Mouse (Mus musculus) hindbrain, postnatal 0 days (tissue): ENCODE results near the gene Gtdc1. TPM values are rescaled to one million over a fixed set of nuclear protein-coding genes. Genes with fewer than 3 reads are reported as not detected.

Experiments used
- ATAC-seq: fragments of 200-750 bp; cut with Nextera tagmentation; 2 replicates; pipeline ENCODE4 v1.8.0; 2017; ENCODE audit warnings: mild to moderate bottlenecking, moderate TSS enrichment, moderate library complexity
- DNase-seq: peaks from one replicate; pipeline ENCODE4 v3.0.0-alpha.2; 2015; ENCODE audit warnings: low spot score
- H3K27ac ChIP-seq: fragments of 300-500 bp; sonication (generic); 2 replicates; pipeline ENCODE4 v1.5.1; 2014; ENCODE audit warnings: mild to moderate bottlenecking
- H3K27me3 ChIP-seq: fragments of 300-500 bp; sonication (generic); 2 replicates; pipeline ENCODE4 v1.6.1; 2014; ENCODE audit warnings: low read length, mixed read lengths; ENCODE audit not compliant: insufficient read depth
- H3K36me3 ChIP-seq: fragments of 300-500 bp; sonication (generic); 2 replicates; pipeline ENCODE4 v1.6.1; 2014; ENCODE audit warnings: low read length, mixed read lengths; ENCODE audit not compliant: insufficient read depth
- H3K4me1 ChIP-seq: fragments of 300-500 bp; sonication (generic); 2 replicates; pipeline ENCODE4 v1.6.1; 2014; ENCODE audit warnings: antibody characterized with exemption, low read length, mixed read lengths; ENCODE audit not compliant: insufficient read depth
- H3K4me2 ChIP-seq: fragments of 300-500 bp; sonication (generic); 2 replicates; pipeline ENCODE4 v1.6.1; 2014; ENCODE audit warnings: low read depth, mild to moderate bottlenecking, low read length, moderate library complexity, mixed read lengths
- H3K4me3 ChIP-seq: fragments of 300-500 bp; sonication (generic); 2 replicates; pipeline ENCODE4 v1.5.1; 2014; ENCODE audit warnings: low read length
- H3K9ac ChIP-seq: fragments of 300-500 bp; sonication (generic); replicated peaks from 2 replicates; pipeline ENCODE4 v1.6.1; 2014; ENCODE audit warnings: mild to moderate bottlenecking, low read length, moderate library complexity, mixed read lengths
- H3K9me3 ChIP-seq: fragments of 300-500 bp; sonication (generic); 2 replicates; pipeline ENCODE4 v1.6.1; 2016; ENCODE audit warnings: low read length, mixed read lengths
- CTCF ChIP-seq: IDR thresholded peaks from 2 replicates; pipeline ENCODE4 v1.5.1; 2016; ENCODE audit warnings: antibody characterized with exemption, control low read depth, low read depth
- WGBS: fragments of 180-500 bp; shearing (Covaris S2); extraction: QIAGEN DNeasy Blood & Tissue Kit; methylation state at CpG from one replicate; pipeline ENCODE4 v1.1.7; 2014; 5-methylcytosine and 5-hydroxymethylcytosine counted together
- polyA plus RNA-seq: library from polyadenylated mRNA; unstranded; fragments of >200 nt; fragmentation: Nextera tagmentation; extraction: Ambion mirVana; gene quantifications from 2 replicates; pipeline ENCODE4 v1.2.1, GENCODE M21; 2015
- total RNA-seq: library from RNA; depleted of rRNA; stranded (reverse); fragments of >200 nt; gene quantifications from 2 replicates; pipeline ENCODE4 v1.2.3, GENCODE M21; 2014

Gtdc1 gene
- total and polyA plus RNA-seq, 2 experiments from 2014 or later = 25.8 to 40.6 TPM

DNA sequence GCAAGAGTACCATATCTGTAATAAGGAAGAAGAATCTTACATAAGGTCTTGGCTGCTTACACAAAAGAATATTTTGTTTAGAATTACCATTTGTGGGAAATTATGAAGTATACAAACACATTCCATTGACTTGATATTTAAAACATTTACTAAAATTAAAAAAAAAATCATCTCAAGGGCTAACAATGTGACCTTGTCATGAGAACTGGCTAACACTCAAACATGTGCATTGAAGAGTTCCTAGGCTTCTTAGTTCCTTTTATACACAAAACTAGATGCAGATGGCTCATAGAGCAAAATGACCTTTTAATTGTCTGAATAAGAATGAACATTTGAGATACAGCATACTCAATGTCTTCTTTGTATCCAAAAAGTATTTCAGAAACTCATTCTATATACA is 344.0 kb downstream of the Gtdc1 start:
- Histone ChIP-seq H3K27me3 (no peaks in the 10 kb centered on the region), H3K9me3 (peaks cover 3% of the 10 kb centered on the region; the same call in 1 of the 2 replicates), H3K9ac (no peak overlapping the region), H3K27ac (no peak overlapping the region), H3K36me3 (no peaks in the 10 kb centered on the region), H3K4me3 (no peak overlapping the region), H3K4me2 (no peak overlapping the region), H3K4me1 (no peaks in the 10 kb centered on the region)
- no peak for ATAC-seq
- TF ChIP-seq CTCF = no peak
- no peak for DNase-seq

GRCm38 (mm10) chr2:44571810-44572209 is 355.6 kb downstream of the Gtdc1 start:
- Histone ChIP-seq H3K4me2 (no peak overlapping the region), H3K4me3 (no peak overlapping the region), H3K9me3 (no peaks in the 10 kb centered on the region), H3K36me3 (no peaks in the 10 kb centered on the region), H3K9ac (no peak overlapping the region), H3K4me1 (no peaks in the 10 kb centered on the region), H3K27me3 (no peaks in the 10 kb centered on the region), H3K27ac (no peak overlapping the region)
- 70% methylated on average over 3 of the region's 3 CpGs for WGBS
- DNase-seq = no peak
- TF ChIP-seq CTCF = no peak
- no peak for ATAC-seq

DNA sequence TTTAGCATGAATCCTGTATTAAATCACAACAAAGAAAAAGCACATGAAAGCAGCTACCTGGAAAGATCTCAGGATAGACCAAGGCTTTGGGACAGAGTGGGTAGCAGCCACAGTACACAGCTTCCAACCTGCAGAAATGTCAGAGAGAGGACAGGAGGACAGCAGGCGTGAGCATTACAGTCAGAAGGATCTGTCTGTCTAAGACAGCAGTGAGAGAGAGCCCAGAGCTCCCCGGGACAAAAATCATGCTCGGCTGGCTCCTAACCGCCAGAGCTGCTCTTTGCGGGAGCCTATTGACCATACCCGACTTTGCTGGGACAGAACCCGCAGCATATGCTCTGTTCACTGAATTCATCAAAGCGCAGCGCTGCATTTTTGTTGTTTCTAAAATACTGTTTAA is 356.3 kb downstream of the Gtdc1 start:
- Histone ChIP-seq H3K9ac (no peak overlapping the region), H3K9me3 (no peaks in the 10 kb centered on the region), H3K4me1 (no peaks in the 10 kb centered on the region), H3K4me2 (0 out of 2 replicates have a peak overlapping the region, but pooled peaks have one; percentile 14), H3K27ac (no peak overlapping the region), H3K36me3 (no peaks in the 10 kb centered on the region), H3K27me3 (no peaks in the 10 kb centered on the region), H3K4me3 (no peak overlapping the region)
- ATAC-seq = no peak
- DNase-seq = peak; percentile 16
- 28% methylated on average over 9 of the region's 9 CpGs for WGBS
- TF ChIP-seq CTCF = no peak

DNA sequence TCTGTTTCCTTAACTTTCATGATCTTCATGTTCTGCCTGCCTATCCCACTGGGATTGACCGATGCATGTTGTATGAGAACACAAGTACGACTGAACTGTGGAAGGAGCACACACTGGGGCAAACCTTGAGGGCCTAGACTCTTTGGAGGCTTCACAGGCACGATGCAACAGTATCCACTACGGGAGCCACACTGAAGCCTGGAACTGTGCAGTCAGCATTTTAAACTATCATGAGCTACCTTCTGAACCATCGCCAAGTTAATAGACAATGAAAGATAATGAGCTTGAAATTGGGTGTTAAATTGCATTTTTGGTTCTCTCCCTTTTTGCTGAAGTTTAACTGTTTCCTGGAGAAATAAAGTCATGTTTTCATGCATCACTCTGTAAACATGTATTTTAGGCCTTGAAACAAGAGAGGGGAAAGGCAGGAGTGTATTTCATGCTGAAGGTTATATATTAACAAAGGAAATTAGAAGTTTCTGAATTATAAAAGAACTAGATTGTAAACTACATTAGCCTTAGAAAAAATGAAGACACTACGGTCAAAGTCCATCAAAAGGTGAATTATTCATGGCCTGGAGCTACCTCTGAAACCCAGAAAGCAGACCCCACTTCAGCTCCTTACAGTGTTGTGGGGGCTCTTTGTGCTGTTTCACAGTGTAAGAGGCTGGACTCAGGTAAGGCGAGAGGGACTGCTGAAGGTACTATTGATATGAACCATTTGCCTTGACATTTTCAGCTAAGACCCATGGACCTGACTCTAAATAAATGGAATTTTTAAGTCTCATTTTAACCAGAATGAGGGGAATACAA is 358.1 kb downstream of the Gtdc1 start:
- 60% methylated on average over 7 of the region's 7 CpGs for WGBS
- Histone ChIP-seq H3K4me1 (no peaks in the 10 kb centered on the region), H3K9ac (no peak overlapping the region), H3K27ac (no peak overlapping the region), H3K9me3 (no peaks in the 10 kb centered on the region), H3K4me3 (no peak overlapping the region), H3K36me3 (no peaks in the 10 kb centered on the region), H3K27me3 (no peaks in the 10 kb centered on the region), H3K4me2 (no peak overlapping the region)
- no peak for TF ChIP-seq CTCF
- DNase-seq (no peak), ATAC-seq (no peak)

DNA sequence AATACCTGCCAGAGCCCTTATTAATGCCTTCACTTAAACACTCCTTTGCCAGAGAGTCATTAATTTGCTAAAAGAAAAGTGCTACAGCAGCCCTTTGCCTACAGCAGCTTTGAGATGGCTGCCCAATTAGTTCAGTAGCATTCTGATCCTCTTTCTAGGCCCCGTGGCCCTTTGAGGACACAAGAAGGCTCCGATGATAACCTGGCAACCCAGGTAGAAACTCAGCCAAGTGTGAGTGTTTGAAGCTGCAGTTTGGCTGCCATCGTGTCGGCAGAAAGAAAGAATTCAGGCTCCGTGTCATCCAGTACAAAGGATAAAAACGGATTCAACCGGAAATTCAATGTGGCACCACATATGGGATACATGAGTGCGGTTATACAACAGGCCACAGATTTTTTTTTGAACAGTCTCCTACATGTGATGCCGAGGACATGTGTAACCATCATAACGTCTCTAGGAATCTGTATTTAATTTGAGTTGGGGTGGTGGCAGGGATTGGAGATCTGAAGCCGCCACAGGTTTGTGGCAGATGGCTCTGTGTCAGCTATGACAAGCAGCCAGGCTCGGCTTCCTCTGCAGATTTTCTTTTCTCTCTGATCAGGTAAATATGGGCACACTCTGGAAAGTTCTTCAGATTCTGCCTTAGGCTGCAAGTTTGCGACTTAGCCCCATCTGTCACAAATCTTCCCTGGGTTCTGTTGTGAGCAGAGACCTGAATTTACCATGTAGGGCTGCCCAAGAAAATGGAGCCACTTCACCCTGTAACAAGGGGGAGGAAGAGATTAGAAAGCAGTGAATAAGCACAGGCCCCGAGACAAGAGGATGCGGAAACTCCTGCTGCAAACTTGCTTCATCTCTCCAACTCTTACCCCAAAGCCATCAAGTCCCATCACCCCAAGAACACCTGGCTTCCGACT is 362.4 kb downstream of the Gtdc1 start:
- no peaks in the 10 kb centered on the region for H3K4me1 ChIP-seq
- H3K27me3 ChIP-seq = no peaks in the 10 kb centered on the region
- H3K4me2 ChIP-seq = no peak overlapping the region
- no peak for DNase-seq
- H3K4me3 ChIP-seq = no peak overlapping the region
- H3K36me3 ChIP-seq = no peaks in the 10 kb centered on the region
- no peak for ATAC-seq
- no peak overlapping the region for H3K27ac ChIP-seq
- H3K9ac ChIP-seq = no peak overlapping the region
- 74% methylated on average over 16 of the region's 16 CpGs for WGBS
- TF ChIP-seq CTCF = no peak
- H3K9me3 ChIP-seq = no peaks in the 10 kb centered on the region

- Histone ChIP-seq H3K9me3 (no peaks in the 10 kb centered on the region), H3K4me1 (no peaks in the 10 kb centered on the region), H3K4me2 (no peak overlapping the region), H3K9ac (no peak overlapping the region), H3K27ac (no peak overlapping the region), H3K4me3 (no peak overlapping the region), H3K36me3 (no peaks in the 10 kb centered on the region), H3K27me3 (no peaks in the 10 kb centered on the region)
- 81% methylated on average over 4 of the region's 4 CpGs for WGBS
- DNase-seq (no peak), ATAC-seq (no peak)
- no peak for TF ChIP-seq CTCF
Observed at GRCm38 (mm10) chr2:44561789-44562188, 365.7 kb downstream of the Gtdc1 start.
